Mouse (Mus musculus): Measurements from ENCODE around the gene Col18a1.

Gene Col18a1

DNA sequence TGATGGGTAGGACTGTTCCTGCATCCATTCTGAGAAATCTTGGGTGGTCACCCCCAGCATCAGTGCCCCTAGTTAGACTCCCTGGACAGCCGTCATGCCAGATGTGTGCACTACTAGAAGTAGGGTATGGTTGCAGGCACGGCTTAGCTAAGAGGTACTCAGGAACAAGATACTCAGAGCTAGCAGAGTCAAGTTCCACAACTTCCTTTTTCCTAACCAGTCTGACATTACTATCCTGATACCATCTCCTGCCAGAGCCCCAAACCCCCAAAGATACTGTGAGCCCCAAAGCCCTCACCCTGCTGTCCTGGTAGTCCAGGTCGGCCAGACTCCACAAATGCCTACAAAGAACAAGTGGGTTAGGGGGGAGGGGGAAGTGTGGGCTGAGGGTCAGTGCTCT lies 102.1 kb downstream of the Col18a1 start:
- DNase-seq (ENCODE audit: low spot score in 2 of 2) = no peak

DNA sequence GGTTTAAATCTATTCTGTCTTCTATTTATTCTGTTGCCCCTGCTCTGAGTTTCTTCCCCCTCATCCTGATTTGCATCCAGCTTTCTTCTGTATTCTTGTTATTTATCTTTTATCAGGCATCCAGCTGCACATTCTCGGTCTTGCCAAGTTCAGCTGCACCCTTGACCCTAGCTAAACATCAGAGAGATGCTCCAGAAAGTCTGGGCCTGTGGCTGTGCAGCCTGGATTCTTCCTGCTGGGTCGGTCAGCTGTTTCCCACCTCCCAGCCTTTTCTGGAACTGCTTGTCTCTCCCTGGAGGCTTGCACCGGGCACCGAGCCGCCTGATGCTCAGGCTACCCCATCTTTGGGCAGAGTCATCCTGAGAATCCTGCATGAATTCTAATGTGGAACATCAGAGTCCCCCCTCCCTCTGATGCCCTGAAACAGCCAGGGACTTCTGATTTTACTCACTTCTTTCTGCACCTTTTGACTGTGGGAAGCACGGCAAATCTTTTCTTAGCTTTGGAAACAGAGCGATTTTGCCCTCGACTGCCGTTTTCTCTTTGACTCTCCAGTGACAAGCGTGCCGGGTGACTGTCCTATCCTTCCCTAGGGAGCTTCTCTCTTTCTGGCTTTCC lies 103.8 kb downstream of the Col18a1 start:
- DNase-seq (ENCODE audit: low spot score in 2 of 2) = peak; percentile 9 to 22

DNA sequence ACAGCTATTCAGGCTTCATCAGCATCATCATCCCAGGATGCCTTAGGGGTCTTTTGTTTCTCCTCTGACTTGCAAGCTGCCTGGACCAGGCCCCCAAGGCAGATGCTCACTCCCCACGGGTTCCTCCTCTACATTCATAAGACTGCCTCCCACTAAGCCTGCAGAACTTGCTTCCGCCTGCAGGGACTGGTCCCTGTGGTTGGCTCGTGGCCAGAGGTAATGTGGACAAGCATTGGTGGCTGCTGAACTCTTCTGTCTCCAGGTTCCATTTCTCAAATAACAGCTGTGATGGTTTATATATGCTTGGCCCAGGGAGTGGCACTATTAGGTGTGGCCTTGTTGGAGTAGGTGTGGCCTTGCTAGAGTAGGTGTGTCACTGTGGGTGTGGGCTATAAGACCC lies 104.9 kb downstream of the Col18a1 start:
- DNase-seq (ENCODE audit: low spot score in 2 of 2) = no peak

DNA sequence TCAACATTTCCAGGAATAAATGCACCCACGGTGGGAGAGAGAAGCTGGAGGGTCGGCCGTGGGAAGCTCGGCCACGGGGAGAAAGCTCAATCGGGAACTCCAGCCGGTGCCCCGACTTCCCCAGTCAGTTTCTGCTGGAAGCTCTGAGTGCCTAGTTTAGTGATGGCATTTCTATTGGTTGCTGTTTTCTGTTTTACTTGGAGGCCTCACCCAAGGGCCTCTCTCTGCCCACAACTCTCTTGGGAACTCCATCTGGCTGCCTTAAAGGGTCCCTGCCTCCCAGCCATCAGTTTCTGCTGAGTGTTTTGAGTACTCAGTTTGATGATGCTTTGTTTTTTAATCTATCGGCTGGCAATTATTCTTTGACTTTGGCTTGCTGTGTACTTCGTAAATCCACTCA lies 109.6 kb downstream of the Col18a1 start:
- DNase-seq (ENCODE audit: low spot score in 2 of 2) = no peak

DNA sequence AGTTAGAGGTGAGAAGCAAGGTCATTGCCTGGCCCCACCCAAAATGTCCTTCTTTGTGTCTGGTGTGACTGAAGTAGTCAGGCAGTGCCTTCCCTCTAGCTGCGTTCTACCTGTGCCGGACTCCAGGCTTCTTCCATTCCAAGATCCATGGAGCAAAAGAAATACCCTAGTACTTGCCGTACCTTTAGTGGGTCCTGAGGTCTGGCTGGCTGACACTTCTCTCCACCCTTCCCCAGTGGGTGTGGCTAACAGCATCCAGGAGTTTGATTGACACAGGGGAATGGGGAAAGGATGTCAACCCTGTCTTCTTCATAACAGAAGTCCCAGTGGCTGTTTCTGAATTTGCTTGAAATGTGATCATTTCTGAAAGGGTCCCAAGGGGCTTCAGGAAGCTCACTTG lies 117.7 kb downstream of the Col18a1 start:
- DNase-seq (ENCODE audit: low spot score in 2 of 2) = no peak

DNA sequence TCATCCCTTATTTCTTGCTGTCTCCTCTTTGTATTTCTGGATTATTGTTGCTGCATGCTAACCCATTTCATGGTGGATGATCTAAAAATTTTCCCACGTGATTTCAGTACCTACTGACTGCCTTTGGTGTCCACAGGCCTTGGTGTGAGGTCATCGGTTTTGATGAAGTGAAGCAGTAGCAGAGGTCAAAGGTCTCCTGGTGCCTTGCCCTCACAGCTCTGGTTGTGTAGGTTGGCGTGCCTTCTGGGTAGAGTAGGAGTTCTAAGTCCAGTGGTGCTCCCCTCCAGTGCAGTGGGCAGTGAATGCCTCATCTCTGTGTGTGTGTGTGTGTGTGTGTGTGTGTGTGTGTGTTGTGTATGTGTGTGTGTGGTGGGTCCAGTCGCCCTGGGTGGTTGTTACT lies 118.2 kb downstream of the Col18a1 start:
- no peak for DNase-seq (ENCODE audit: low spot score in 2 of 2)

DNA sequence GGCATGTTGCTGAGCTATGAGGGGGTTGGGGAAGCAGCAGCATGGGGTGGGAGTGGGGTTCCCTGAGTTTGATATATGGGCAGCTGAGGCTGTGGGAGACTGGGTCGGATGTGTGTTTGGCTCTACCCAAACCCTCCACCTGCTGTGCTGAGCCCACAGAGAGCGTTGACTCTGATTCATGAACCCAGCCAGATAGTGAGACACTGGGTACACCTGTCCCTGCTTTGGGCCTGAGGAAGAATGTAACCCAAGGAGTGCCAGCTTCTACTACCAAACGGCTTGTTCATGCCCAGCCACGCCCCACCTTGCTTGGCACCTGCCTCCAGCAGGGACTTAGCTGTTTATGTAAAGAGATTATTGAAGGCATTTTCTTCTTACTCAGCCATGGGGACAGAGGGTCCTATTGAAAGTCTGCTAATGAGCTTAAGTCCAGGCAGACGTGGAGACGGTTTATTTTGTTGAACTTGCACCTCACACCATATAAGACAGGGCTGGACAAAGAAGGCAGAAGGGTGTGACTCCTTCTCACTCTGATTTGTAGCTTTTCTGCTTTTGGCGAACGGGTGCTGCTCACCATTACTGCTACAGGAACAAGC lies 127.7 kb downstream of the Col18a1 start:
- DNase-seq (ENCODE audit: low spot score in 2 of 2) = no peak

DNA sequence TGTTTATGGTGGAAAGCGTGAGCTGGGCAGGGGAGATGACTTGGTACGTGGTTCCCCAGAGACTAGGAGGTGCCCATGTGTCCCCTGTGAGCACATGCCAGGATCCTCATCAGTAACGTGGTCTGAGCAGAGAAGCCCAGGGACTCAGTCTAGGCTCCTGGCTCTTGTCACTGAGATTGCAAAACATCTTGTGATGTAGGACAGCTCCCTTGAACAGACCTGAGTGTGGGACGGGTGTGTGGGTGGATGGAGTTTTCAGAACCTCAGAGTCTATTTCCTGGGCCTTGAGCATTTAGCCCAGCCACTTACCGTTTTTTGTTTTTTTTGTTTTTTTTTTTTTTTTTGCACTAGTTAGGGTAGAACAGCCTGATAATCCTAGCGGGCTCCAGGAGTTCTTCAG lies 130.9 kb downstream of the Col18a1 start:
- no peak for DNase-seq (ENCODE audit: low spot score in 2 of 2)

DNA sequence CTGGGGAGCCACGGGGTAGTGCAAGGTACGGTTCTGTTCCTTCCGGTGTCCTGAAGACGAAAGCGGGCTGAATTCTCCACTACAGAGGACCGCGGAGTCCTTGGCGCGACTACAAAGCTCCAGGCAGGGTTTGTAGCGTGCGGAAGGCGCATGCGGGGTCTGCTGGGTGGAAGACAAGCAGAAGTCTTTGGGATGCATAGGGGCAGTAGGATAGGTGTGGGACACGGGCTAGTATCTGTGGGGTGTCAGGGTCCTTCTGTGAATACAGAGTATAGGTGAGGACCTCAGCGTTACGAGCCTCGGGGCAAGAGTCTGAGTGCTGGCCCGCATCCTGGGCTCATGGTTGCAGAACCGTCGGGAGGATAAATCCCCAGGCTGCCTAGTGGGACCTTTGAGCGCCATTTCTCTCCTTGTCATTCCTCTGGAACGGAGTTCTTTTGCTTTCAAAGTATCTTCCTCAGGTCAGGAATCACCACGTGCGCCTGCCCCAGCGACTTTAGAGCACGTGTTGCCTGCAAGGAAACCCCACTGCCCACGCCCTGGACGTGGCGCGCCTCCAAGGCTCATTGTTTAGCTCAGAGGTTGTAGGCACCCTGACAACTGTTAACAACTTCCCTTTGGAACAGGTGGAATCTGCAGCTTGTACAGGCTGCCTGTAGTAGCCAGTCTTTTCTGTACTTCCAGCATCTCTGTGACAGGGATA lies 132.9 kb downstream of the Col18a1 start:
- peak; percentile 49 to 65 for DNase-seq (ENCODE audit: low spot score in 2 of 2)

DNA sequence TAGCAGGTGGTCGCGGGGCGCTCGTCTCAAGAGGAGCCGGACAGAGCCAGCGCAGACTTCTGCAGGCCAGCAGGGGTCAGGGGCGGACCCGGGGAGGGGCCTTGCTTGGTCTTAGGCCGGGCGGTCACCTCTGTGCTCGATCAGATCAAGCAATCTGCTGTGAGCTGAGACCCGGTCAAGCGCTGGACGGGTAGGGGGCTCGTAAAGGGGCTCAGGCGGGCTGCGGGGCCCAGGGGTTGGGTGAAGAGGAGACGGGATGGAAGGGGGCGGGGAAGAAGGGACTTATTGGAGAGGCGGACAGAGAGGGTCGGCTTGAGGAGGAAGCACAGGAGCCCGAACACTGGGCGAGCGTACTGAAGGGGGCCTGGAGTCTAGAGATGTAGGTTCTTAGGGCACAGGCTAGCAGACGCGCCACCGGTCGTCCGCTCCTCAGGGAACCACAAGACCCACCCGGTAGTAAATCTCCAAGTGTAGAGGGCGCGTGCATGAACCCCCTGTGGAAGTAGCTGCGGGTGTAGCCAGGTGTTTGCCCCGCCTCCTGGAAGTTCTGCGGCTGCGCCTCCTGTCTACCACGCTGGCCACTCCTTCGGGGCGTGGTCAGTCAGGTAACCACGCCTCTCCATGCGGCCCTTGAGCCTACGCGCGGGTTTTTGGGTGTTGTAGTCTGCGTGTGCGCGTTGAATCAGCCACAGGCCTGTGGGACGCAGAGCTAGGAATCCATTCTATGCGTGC lies 133.6 kb downstream of the Col18a1 start:
- peak; percentile 84 to 90 for DNase-seq (ENCODE audit: low spot score in 2 of 2)

DNA sequence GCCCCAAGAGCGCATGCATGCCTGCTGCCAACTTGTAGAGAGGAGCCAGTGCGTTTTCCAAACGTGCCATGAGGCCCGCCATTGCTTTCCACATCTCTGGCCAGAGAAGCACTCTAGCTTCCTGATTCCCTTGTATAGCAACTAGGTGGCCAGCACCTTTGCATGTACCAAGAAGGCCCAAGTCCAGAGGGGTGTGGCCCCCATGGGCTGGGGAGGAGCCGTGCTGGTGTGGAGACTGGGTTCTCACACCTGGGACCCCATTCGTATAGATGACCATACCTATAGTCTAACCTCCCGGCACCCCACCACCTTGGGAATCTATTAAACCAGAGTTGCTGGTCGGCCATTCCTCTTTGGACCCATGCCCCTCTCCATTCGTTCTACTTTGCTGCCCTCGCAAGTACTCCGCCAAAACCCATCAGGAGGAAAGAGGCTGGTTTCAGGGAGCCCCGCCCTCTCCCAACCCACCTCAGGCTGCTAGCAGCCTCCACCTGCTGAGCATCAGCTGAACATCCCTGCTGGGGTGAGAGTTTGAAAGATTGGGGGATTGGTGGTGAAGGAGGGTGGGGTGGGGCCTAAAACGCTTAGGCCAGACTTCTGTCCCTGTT lies 134.5 kb downstream of the Col18a1 start, which contains the start of gene Slc19a1:
Slc19a1 (plus strand) TSS at position 474 of the 608 bp plus-strand sequence.
- no peak for DNase-seq (ENCODE audit: low spot score in 2 of 2)

DNA sequence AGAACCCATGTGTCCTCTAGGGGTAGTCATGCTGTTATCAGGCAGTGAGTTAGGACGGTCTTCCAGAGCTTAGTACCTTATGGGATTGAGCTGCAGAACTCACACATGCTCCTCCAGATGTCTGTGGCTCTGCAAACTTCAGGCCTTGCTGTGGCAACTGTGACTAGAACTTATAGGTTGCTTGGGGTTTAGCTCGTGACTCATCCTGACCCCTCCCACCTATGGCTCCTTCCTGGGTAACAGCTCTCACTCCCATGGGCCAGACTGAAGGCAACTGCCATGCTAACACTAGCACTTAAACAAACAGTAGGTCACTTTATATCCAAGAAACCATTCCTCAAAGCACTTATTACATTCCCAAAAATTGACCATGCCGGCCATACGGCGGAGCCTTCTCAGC lies 135.7 kb downstream of the Col18a1 start:
- DNase-seq (ENCODE audit: low spot score in 2 of 2) = no peak

DNA sequence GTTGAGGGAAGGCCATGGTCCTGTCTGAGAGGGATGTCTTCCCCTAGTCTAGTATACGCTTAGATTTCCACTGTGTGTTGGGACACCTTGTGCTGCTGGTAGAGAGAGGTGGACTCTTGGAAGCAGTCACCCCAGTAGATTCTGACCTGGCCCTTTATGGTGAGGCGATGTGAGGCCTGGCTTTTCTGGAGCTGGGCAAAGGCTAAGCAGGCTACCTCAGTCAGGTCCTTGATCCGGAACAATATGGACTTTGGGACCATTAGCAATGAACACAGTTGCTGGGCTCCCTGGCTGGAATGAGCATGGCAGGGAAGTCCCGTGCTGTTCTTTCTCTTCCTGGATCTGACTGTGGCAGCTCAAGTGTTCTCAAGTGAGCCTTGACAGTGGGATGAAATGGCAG lies 136.6 kb downstream of the Col18a1 start:
- DNase-seq (ENCODE audit: low spot score in 2 of 2) = no peak

DNA sequence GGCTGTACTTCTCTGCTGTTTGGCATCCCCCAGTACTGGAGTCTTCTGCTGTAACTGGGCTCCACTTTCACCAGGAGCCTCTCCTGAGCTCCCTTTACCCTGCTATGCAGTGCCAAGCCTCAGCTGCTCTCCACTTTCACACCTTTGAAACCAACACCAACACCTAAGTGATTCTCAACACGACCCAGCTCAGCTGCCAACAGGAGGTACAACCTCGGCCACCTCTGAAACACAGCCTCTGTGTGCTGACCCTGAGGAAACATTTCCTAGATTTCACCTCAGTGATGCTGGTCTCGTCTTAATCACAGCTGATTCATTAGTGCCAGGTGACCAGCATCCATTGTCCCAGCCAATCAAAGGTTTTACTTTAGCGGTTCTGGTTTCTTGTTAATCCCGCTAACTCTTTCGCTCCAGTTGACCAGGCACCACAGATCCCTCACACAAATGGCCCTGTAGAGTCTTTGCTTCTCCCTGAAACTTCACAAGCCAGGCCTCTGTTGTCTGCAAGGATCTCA lies 137.5 kb downstream of the Col18a1 start:
- no peak for DNase-seq (ENCODE audit: low spot score in 2 of 2)

DNA sequence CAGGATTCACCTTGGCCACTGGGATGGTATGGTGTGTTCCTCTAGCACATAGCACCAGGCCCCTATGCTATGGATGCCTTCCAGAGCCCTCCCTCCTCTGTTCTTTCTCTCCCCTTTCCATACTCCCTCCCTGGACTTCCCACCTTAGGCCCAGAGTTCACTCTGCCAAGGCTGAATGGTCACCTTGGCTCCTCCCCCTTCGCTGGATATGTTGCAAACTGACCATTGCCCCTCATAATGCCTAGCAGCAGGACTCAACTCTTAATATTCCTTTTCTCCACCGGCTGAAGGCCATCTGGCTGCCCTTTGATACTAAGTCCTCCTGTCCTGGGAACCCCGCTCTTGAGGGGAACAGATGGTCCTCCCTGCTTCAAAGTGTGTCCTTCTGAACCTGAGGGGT lies 139.4 kb downstream of the Col18a1 start:
- no peak for DNase-seq (ENCODE audit: low spot score in 2 of 2)

DNA sequence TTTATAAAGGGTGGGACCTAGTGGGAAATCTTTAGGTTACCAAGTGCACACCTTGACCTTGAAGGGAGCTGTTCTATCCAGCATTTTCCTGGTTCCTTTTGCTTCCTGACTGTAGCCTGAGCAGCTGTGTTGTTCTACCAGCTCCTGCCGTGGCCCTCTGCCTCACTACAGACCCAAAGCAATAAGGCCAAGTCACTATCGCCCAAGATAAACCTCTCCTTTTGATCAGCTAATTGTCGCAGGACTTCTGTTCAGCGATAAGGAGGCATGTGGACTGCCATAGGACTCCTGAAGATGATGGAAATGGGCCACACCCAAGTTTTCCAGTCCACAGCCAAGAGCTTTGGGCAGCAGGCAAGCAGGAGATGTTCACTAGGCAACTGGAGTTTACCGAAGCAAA lies 142.1 kb downstream of the Col18a1 start:
- DNase-seq (ENCODE audit: low spot score in 2 of 2) = no peak

DNA sequence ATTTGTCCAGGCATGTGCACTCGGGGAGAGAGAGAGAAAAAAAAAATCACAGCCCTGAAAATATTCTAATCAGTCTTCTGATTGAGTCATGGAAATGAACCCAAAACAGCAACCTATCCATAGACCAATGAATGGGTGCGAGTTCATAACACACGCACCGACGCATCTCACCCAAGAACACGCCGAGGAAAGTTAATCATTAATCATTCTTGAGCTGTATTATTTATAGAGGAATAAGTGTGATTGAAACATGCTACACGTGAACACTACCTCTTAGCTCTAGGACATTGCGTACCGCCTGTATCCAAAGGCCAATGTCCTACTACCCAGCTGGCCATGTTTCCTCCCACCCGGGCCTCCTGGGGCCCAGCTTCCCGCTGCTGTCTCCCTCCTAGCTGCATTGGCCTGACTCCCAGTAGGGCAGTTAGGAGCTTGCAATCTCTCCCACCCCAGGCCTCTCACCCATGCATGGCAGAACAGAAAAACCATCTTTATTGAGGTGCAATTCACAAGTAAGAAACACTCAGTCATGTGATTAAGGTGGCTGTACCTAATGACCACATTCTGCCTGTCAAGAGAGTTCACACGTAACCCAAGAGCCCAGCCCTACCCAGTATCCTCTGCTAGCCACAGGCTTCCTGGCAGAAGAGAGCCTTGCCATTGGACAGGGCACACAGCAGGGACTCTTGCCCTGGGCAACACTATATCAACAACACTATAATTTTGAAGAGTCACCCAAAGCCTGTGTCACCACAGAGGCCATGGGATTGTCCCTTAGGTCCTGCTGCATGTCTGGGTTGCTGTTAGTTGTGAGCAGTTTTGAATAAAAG lies 143.8 kb downstream of the Col18a1 start:
- no peak for DNase-seq (ENCODE audit: low spot score in 2 of 2)

DNA sequence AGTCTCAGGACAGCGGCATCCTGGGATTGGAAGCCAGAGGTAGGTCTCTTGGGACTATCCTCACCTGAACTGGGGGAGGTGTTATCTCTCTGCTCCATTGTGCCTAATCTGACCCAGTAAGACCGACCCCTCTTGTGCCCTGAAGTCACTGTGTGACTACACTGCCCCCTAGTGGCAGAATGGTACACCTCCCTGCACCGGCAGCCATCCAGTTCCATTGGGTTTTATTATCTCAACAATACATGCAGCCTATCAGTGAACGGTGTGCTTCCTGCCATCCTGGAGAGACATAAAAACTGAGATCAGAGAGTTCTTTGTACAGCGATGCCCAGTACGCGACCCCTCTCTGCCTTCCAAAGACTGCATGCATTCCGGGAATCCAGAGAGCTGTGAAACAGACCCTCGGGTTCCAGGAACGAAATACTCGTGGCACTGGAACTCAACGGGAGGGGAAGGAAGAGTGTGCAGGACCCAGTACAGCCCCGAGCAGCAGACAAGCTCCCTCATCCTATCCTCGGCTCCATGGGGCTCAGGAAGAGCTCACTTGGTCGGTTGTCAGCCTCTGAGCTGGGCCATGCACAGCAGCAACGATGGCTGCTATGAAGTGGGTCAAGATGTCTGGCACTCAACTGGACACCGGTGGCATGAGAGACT lies 144.8 kb downstream of the Col18a1 start:
- peak; percentile 39 to 60 for DNase-seq (ENCODE audit: low spot score in 2 of 2)

DNA sequence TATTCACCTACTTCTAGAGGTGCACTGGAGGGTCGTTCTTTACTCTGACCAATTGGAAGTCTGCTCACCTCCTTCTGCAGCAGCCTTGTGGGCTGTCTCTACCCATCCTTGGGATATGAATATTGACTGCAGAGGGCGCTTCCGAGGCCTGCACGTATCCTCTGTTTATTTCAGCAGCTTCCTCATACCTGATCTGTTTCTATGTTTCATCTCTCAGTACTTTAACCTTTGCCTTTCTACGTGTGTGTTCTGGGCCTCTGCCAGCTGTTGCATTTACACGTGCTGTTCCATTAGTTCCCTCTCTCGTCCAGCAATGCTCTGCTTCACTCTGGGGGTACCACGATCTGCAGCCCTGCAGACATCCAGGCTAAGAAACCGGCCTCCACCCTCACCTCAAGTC lies 148.7 kb downstream of the Col18a1 start:
- no peak for DNase-seq (ENCODE audit: low spot score in 2 of 2)

DNA sequence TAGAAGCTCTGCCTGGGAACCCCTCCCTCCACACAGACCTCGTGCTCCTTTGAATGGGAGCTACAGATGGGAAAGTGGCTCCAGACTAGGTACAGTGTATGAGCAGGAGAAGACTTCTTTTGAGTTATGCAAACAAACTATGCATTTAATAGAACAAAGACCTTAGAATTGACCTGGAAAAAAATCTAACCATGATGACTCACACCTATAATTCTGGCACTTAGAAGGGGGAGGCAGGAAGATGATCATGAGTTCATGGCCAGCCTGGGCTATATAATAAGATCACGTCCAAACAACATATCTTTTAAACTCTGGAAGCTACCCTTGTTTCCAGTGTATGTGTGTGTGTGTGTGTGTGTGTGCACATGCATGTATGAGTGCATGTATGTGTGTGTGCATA lies 149.3 kb downstream of the Col18a1 start:
- DNase-seq (ENCODE audit: low spot score in 2 of 2) = no peak

DNA sequence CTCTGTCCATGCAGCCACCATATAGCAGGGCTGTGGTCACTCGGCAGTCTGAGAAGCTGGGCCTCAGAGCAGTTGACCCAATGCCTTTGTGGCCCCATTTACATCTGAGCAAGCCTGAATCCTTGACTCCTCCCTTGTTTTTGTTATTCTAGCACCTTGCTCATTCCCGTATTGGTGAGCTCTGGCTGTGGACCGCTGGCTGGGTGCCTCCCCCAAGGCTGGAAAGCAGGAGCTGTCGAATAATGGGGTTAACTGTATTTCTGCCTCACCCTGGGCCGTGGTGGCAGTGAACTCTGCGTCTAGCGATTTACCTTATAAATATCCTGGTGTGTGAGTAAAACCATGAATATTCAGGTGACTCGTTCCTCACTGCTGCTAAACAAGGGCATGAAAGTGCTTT lies 149.8 kb downstream of the Col18a1 start:
- DNase-seq (ENCODE audit: low spot score in 2 of 2) = no peak
